Mouse (Mus musculus) embryonic fibroblast, embryonic 13.5 days (primary cell): Measurements from ENCODE around the gene 1110051M20Rik.

Experiments
- CTCF ChIP-seq: IDR thresholded peaks from 2 replicates; pipeline ENCODE4 v1.5.1; 2011; ENCODE audit warnings: mild to moderate bottlenecking, control low read depth, low read length, moderate library complexity, borderline replicate concordance; ENCODE audit not compliant: insufficient read depth
- POLR2A ChIP-seq: IDR thresholded peaks from 2 replicates; pipeline ENCODE4 v1.6.1; 2011; ENCODE audit warnings: low read depth, mild to moderate bottlenecking, control low read depth, low read length, moderate library complexity

- TF ChIP-seq CTCF (no peak), POLR2A (no peak)
Measured at GRCm38 (mm10) chr2:91474358-91474757, 29.9 kb upstream of the 1110051M20Rik start.
